Mouse (Mus musculus) left cerebral cortex, postnatal 14 days (tissue): ENCODE measurements at regions not wholly inside any gene's neighbourhood (a gene's known extent, or its start where the extent isn't known, plus 50 kb on each side); places are given as distances from the start of the nearest gene placed in this dataset.
A peak's percentile ranks its signal among the peaks of the same experiment; 100 is the strongest.

Source experiments
- DNase-seq, 2 experiments: peaks; one replicate each; pipeline ENCODE4 v3.0.0; 2021 to 2022; ENCODE audit warnings: low spot score in 2 of 2, mixed read lengths in 1 of 2
- intact Hi-C: fragments of 180-260 bp; cut with DNase I; formaldehyde crosslinking; loops from one replicate; pipeline ENCODE4 v1.15.1; 2025

DNA sequence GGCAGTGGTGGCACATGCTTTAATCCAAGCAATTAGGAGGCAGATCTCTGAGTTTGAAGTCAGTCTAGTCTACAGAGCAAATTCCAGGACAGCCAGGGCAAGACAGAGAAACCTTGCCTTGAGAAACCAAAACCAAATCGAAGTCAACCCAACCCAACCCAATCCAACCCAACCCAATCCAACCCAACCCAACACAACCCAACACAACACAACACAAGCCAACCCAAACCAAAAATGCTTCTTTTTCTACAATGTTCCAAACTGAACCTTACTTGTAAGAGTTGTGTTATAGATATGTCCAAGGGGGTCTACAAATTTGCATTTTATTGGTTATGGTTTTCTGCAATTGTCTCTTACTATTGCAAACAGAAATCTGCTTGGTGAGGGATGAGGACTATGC, 52.8 kb upstream of the Chodl start:
- intact Hi-C loops = no loop called here
- DNase-seq = no peak

DNA sequence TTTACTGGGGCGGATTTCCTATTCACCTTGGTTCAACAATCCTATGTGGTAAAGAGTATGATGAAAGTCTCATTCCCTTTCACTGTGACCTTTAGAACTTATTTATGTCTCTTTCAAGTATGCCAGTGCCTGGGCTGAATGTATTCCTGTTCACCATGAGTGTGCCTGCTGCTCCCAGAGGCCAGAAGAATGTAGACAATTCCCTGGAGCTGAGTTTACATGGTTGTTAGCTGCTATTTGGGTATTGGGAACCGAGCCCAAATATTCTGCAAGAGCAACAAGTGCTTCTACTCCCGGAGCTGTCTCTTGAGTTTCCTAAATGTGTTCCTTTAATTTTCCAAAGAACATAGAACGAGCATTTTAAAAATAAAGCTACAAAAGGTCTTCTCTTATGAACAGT, 71.7 kb upstream of the Chodl start:
- no peak for DNase-seq
- intact Hi-C loops = no loop called here

DNA sequence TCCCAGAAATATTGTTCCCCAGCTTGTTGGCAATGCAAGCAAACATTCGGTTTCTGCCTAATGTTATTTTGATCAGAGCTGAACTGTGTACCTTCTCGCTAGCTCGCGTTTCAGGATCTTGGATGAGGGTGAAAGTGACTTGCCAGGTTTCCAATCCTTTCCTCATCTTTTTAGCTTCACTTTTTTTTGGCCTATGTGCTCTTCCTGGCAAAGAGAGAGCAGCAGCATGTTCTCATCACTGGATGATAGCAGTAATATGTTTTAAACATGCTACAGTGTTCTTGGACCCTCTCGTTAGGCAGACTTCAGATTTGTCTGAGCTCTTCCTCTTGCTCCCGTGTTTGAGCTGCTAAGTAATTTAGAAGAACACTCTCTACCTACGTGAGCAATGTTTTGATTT, 99.8 kb upstream of the Chodl start:
- intact Hi-C loops = no loop called here
- no peak for DNase-seq

DNA sequence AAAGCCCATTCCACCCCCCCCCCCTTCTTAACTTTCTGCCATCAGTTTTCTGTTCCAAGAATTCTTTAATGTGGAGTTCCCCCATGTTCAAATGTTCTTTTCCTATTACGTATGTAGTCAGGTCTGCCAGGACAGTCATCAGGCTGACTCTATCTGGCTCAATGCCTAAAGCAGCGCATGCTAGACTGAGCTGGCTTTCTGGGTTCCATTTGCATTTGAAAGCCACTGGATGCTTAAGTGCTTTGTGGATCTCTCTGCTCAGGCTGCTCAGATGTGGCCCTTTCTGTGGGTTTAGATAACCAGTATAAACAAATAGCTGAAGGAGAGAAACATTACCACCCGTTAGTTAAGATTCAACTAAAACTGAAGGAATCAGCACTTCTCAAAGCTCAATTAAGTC, 103.0 kb upstream of the Chodl start:
- DNase-seq = peak; percentile 3 to 6
- intact Hi-C loops = no loop called here

DNA sequence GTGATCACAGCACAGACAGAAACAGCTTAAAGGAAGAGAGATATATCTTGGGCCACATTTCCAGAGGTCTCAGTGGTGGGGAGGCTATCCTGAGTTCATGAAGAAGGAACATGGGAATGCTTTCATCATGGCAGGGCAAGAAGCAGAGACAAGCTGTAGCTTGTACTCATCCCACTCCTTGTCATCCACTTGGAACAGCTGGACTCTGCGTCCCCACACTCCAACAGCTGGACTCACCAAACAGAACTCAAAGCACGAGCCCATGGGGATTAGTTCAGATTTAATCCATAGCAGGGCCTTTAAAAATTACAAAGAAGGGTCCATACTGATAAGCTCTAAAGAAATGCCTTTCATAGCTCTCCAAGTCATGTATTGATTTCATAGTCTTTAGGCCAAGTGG, 140.7 kb upstream of the Chodl start:
- no peak for DNase-seq
- intact Hi-C loops = no loop called here

DNA sequence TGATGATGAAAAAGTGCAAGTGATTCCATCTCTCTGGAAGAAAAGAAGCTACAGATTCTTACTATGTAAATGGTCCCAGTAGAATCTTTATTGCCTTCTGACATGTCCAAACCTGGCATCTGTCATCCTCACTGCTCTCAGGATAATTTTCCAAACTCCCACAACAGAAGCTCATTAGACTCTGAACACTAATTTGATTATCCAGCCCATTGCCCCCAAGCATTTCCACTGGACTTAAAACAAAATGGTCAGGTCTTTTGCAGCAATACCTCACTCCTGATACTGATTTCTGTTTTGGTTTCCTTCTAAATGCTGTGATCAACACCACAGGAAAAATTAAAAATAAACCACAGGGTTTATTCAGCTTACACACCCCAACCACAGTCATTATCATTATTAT, 171.5 kb upstream of the Chodl start:
- intact Hi-C loops = no loop called here
- no peak for DNase-seq

DNA sequence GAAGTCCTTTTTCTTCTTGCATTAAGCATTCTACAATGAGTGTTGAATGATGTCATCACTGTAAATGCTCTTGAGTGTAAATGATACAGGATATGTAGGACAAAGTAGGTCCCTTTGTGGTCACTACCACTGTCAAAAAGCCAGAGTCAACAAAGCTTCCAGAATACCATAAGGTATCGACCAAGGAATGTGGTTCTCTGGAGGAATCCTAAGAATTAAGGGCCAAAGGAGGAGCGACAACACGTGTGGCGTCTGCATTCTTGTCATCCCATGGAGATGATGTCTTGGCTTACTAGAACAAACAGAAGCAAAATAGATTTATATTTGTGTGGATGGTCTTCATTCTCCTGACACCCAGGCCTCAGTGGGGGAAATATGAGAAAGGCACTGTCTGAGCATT, 161.4 kb upstream of the D16Ertd472e start:
- intact Hi-C loops = no loop called here
- no peak for DNase-seq

DNA sequence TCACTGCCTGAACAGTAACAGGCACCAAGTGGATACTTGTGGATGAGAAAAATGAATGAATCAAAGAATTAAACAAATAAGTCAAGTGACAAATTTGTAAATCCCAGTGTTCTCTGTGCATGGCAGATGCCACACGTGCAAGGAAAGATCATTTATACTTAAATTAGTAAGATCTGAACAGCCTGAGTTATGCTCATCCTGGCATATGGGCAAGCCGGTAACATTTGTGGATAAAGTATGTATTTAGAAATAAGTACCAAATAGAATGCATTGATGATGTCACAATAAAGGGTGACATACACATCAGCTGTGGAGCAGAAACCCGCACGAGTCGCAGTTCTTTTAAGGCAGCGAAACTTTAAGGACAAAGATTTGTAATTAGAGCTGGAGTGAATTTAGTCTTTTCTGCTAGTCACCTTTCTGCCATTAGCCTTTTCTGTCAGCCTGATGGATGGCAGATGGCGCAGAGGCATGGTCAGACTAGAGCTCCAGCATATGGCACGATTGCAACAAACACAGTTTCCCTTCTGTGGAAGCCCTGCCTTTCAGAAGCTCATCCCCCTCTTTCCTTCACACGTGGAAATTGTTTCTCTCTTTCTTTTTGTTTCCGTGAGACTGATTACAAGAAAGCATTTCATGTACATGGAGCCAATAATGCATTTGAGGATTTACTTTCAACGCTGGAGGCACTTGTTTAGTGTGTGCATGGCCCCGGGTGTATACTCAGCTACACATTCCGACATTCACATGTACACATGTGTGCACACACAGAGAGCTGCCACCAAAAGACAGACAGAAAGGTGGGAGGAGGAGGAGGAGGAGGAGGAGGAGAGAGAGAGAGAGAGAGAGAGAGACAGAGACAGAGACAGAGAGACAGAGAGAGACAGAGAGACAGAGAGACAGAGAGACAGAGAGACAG, 154.3 kb upstream of the D16Ertd472e start:
- DNase-seq = peak; percentile 1 to 4
- intact Hi-C loops = no loop called here

DNA sequence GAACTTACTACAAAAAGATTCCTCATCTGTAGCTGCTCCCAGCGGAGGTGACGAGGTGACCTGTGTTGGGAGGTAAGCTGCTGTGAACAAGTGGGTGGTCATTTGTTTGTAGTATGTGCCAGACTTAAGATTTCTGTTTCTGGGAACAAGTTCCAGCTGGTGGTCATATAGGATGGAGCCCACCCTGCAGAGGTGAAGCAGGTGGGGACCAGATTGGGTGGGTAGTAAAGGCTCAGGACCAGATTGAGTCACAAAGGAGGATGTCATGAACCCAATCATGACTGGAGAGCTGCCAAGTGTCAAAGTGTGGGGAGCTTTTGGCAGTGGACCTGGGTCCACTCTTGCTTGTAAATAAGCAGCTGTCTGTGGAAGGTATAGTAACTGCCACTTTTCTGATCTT, 149.0 kb upstream of the D16Ertd472e start:
- intact Hi-C loops = no loop called here
- DNase-seq = no peak

DNA sequence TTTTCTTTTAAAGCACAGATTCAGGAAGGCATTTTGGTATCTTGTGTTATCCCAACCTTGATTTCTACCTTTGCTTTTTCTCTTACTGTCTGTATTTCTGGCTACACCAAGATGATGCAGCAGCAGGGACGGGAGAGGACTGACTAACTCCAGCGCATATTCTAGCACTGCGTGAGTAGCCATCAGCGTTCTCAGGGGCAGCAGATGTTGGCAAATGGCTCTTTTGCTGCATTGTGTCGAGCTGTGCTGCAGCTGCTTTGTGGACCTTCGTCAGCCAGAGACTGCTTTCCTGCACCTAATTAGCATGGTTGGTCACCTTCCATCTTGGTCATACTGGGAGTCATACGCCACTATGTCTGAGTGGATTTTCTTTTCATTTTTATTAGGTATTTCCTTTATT, 133.4 kb upstream of the D16Ertd472e start:
- DNase-seq = no peak
- intact Hi-C loops = no loop called here

DNA sequence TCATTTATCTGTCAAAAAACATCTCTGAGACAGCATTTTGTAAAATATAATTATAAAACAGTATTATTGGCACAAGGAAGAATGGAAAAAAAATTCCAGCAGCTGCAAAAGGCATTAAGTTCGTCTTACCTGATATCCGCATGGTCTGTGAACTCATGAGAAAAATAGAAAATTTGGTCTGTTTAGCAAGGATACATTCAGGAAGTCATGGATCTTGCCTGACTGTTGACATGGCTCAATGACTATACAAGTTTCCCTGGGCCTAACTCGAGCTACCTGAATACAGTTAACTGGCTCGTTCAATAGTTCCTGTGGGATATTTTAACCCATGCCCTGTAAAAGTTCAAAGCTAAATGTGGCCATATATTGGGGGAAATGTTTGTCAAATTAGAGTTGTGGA, 131.1 kb upstream of the D16Ertd472e start:
- no peak for DNase-seq
- intact Hi-C loops = no loop called here

DNA sequence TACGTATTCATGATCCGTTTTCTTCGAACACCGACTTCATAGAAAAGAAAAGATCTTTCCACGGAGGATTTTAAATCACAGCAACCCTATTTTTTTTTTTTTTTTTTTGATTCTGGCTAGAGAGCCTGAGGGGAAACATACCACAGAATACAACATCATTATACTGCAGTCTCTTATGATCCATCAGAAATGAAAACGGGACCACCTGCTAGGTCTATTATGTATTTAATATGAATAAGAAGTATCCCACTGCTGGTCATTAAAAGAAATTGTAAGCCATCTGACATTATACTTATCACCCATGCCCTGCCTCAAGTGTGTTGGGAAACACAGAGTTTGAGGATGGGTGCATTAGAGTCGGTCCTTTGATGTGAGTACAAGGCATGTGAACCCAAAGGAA, 130.7 kb upstream of the D16Ertd472e start:
- DNase-seq = no peak
- intact Hi-C loops = no loop called here

DNA sequence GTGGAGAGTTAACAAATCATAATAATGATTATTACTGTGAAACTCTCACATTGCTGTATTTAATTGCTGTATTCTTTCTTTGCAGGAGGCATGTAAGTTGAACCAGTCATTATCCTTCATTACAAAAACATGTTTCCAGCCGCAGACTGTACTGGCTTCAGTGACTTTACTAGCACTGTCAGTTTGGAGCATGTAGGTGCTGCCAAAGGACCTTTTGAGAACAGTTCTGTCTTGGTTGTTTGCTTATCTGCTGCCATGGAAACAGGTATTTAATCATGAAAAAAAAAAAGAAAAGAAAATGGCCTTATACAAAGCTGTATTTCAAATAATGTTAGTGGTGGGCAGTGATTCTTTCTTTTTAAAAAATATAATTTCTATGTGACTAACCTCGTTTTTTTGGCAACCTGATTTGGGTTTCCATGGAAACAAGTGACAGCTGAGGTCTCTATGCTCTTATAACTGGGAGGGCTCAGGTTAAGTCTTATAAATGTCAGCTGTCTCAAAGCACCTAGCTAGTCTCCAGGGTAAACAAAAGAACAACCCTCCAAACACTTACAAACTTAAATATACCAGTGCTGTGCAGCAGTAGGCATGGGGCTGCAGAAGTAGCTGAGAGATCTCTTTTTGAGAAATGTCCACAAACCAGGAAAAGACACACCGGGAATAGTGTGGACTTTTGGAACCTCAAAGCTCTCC, 121.2 kb upstream of the D16Ertd472e start:
- DNase-seq = no peak
- intact Hi-C loops = no loop called here

DNA sequence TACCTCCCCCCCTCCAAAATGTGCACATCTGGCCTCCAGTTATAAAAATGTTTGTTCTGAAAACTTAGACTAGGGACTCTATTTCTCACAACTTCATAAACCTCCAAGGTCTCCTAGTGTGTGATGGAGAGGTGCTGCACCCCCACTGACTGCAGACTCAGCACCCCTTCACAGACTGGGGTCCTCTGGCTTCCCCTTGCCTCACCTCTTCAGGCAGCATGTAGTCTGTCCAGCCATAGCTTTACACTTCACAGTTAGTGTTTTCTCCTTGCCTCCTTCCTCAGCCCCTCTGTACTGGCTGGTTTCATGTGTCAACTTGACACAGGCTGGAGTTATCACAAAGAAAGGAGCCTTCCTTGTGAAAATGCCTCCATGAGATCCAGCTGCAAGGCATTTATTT, 111.7 kb upstream of the D16Ertd472e start:
- intact Hi-C loops = no loop called here
- DNase-seq = no peak

DNA sequence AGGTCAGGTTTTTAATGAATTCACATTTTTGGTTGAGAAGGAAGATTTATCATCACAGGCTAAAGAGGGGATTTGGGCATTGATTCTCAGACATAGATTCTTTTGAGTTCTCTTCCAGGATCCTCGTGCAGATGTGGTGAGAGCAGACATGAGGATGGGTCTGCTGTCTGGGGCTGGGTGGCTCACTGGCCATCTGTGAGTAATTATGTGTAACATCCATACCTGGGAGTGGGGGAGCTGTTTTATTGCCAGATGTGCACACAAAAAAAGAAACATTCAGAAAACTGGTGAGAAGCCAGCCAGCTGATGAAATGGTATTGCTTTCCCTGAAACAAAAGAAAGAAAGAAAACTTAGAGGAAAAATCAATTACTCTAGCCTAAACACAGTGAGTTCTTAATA, 108.7 kb upstream of the D16Ertd472e start:
- no peak for DNase-seq
- intact Hi-C loops = no loop called here

DNA sequence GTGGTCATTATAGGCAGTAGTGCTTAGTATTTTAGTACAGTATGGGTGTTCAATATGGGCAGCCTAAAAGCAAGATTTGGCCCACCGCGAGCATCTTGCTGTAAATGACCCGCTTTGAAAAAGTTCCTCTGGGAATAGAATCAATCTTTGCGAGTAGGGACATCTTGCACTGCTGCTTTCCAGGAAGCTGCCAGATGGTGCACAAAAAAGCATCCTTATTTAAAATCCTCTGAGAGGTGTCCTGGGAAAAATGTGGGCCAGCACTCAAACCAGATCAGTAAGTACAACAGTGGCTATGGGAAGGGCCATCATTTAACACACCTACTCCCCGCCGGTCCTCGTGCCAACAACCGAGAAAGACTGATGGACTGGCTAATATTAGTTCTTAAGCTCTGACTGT, 107.5 kb upstream of the D16Ertd472e start:
- intact Hi-C loops = no loop called here
- DNase-seq = peak; percentile 26 to 42

DNA sequence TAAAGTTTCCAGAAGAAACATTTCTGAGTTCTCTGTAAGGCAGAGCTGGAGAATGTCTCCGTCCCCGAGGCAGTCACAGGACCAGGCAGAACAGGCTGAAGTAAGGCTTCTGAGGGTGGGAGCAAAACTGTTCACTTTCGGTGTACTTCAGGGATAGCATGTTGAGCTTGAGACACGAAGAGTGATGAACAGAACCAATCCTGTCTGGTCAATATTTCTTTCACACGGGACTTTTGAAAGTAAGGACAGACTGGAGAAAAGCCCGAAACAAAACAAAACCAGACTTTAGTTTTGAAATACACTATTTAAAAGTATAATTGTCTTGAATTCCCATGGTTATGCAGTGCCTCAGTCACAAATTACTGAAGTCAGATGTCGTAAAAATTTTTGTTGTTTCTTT, 84.6 kb upstream of the D16Ertd472e start:
- intact Hi-C loops = no loop called here
- DNase-seq = no peak

DNA sequence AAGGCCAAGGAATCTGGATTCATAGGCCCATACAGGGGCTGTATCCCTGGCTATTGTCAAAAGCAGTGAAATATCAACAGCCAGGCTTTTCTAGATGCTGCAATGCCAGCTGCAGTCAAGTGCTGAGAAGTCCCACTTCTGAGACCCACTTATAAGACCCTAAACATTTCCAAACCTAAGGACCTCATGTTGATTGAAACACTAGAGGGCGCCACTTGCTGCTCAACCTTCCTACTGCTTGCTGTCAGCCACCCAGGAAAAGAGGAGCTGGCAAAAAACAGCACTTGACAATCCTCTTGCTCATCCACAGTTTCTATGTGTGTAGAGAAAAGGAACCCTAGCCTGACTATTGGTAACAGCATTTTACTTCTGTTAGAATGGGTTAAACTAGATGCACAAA, 68.2 kb upstream of the D16Ertd472e start:
- peak; percentile 43 to 45 for DNase-seq

DNA sequence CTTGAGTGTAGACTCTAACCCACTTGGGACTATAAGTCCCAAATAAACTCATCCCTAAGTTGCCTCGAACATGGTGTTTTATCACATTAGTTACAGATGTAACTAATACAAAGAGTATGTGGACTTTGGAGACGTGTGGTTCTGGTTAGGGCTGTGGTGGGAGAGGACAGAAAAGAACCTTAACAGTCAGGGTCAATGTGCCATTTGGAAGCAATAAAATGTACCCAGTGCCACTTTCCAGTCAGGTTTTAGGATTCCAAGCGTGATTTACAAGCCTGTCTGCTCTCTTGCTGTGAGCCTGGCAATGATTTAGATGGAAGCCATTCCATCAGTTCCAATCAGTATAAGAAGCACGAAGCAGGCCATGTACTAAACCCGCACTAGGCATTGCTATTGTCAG, 65.2 kb upstream of the D16Ertd472e start:
- intact Hi-C loops = no loop called here
- no peak for DNase-seq

More for the DNA sequence above, 68.2 kb upstream of the D16Ertd472e start:
- intact Hi-C loops = no loop called here

DNA sequence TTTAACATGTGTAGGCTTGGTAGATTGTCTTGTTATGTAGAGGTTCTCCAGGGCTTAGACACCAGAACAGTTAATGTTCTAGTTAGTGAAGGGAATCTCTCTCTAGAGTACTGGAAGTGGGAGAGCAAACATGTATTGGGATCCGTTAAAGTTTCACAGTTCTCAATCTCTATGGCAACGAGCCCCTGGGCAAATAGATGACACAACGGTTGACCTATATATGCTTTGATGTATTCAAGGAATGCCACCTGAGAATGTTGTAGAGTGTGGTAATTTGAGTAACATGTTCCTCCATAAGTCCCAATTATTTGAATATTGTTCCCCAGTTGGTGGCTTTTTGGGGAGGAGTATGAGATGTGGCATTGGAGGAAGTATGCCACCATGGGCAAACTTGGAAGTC, 64.7 kb upstream of the D16Ertd472e start:
- intact Hi-C loops = no loop called here
- no peak for DNase-seq

DNA sequence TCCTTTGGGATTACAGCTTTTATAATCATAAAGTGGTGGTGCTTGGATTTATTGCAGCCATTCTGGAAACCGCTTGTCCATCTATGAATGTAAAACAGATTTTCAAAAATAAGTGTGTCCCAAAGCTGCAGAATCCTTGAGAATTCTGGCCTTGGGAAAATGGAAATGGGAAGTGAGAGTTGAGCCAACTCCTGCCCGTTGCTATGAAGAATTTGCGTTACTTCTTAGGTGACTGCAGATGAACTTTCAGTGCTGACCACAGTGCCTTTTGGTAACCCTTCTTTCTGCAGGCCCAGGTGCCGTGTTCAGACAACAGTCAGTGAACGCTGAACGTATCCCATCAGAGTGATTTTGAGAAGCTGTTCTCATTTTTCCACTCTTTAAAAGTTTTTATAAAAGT, 60.9 kb upstream of the D16Ertd472e start:
- DNase-seq = no peak
- intact Hi-C loops = loop anchor here (2.0 to 10.0 kb wide), 2 partner anchors 313 to 427 kb away; no protein-coding TSS in a partner anchor
